Mouse (Mus musculus) thymus, postnatal 4 days (tissue): ENCODE results near the gene Olfr1107.

ENCODE experiments used
- DNase-seq: peaks from one replicate; pipeline ENCODE4 v3.0.0; 2021

Olfr1107 gene

GRCm38 (mm10) chr2:87075717-87076116 lies at the start of gene Olfr1107:
Olfr1107 (minus strand) TSS chr2:87075817.
- DNase-seq, result no peak

GRCm38 (mm10) chr2:87114467-87114866 lies 38.9 kb upstream of the Olfr1107 start, which contains the start of gene Olfr259:
Olfr259 (minus strand) TSS chr2:87114567.
- no peak for DNase-seq

DNA sequence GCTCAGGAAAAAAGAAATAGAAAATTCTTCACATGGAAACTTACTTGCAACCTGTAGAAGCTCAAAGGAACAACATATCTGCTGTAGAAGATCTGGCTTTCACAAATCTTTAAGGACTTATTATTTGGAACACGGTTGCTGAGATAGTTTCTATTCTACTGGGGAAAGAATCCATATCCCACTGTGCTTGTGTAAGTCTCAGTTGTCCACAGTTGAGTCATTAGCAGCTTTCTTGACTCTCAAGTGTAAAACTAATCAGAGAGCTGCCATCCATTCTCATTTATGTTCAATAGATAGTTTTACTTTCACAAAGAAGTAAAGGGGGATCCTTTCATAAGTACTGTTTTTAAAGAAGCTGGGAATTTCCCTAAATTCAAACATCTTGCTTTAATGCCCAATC lies 20.3 kb upstream of the Olfr1107 start, which contains the start of gene Olfr1109:
Gene Olfr1109 (minus strand): TSS at position 101 of the 400 bp plus-strand sequence.
- no peak for DNase-seq

- no peak for DNase-seq
Observed at GRCm38 (mm10) chr2:87052173-87052572, 23.4 kb downstream of the Olfr1107 start, which contains the start of gene Olfr1106. Olfr1106 (minus strand) TSS chr2:87052273.

- no peak for DNase-seq
Observed at GRCm38 (mm10) chr2:87036431-87036830, 39.2 kb downstream of the Olfr1107 start, which contains the start of gene Olfr1105. Olfr1105 (minus strand) TSS chr2:87036531.

DNA sequence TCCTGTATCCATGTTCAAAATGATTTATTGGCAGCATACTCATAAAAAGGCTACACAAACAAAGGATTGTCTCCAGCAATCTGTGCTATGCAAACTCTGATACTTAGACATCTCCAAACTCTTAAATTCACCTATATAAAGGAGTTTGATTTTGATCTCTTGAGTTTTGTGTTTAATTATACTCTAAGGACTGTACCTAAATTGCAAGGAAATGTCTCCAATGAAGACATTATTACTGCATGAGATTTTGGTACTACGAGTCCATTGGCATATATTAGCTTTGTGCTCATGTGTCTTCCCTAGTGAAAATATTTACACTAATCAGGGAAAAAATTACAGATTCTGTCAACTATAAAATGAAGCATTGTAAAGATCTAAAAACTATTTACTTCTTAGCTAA lies 48.6 kb downstream of the Olfr1107 start, which contains the start of gene Olfr1104:
Gene Olfr1104 (minus strand): TSS at position 101 of the 400 bp plus-strand sequence.
- no peak for DNase-seq
